Mouse (Mus musculus) cerebellum, adult 9-11 months (tissue): Measurements from ENCODE around the gene Gm5798.
"Not testable (repeated sequence)": the region's sequence is repeated elsewhere in the genome, so short reads cannot be mapped to it uniquely, and the experiment has no call there.

Experiments
- DNase-seq: peaks from one replicate; pipeline ENCODE4 v3.0.0; 2022

The Gm5798 gene

GRCm38 (mm10) chr14:41348309-41348708 lies at the start of gene Gm5798:
Gene Gm5798, plus strand, starts transcription at chr14:41348609.
- not testable (repeated sequence) for DNase-seq

DNA sequence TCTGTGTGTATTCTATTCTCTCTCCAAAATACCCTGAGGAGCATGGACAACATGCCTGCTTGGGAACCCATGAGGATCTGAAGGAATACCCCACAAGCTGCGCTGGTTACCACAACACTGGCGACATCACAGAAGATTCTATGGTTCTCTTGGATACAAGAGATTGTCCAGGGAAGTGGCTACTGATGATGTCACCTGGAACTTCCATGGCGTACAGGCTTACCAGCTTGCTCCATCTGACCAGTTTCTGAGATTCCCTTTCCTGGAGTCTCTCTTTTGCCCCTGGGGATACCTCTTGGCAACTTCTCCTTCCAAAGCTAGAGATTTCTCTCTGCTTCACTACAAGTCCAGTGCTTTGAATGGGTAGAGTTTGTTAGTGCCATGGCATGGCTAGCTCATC lies 37.9 kb downstream of the Gm5798 start, which contains the start of gene Gm7945:
Gene Gm7945 (minus strand): TSS at position 101 of the 400 bp plus-strand sequence.
- DNase-seq = not testable (repeated sequence)
